Mouse (Mus musculus): Measurements from ENCODE around the gene Fgb. TPM values are rescaled to one million over a fixed set of nuclear protein-coding genes. Genes with fewer than 3 reads are reported as not detected.

Gene Fgb
- polyA plus RNA-seq, 1 experiment from 2014 or later = not detected

GRCm38 (mm10) chr3:83021176-83021575 is 28.5 kb downstream of the Fgb start:
- DNase-seq (ENCODE audit: low spot score) (no peak), ATAC-seq (ENCODE audit: low FRiP score) (no peak)
- H3K36me3 ChIP-seq (ENCODE audit: control insufficient read depth, insufficient read depth, low read length) = no peaks in the 10 kb centered on the region
- H3K9me3 ChIP-seq (ENCODE audit: control insufficient read depth, low read length) = no peaks in the 10 kb centered on the region
- no peaks in the 10 kb centered on the region for H3K4me1 ChIP-seq (replicated peaks; ENCODE audit: control insufficient read depth, insufficient read depth, low read length)
- H3K4me3 ChIP-seq (ENCODE audit: low read depth, low read length) = no peak overlapping the region
- H3K9ac ChIP-seq (ENCODE audit: low read depth, low read length) = no peak overlapping the region
- H3K27ac ChIP-seq (ENCODE audit: low read depth, low read length) = no peak overlapping the region
- H3K4me2 ChIP-seq (replicated peaks; ENCODE audit: low read depth, low read length) = no peak overlapping the region
- WGBS = 91% methylated on average over 5 of the region's 5 CpGs
- no peaks in the 10 kb centered on the region for H3K27me3 ChIP-seq (ENCODE audit: control insufficient read depth, insufficient read depth, low read length)

- Histone ChIP-seq H3K36me3 (ENCODE audit: control insufficient read depth, insufficient read depth, low read length) (no peaks in the 10 kb centered on the region), H3K4me1 (replicated peaks; ENCODE audit: control insufficient read depth, insufficient read depth, low read length) (no peaks in the 10 kb centered on the region), H3K4me3 (ENCODE audit: low read depth, low read length) (no peak overlapping the region), H3K27me3 (ENCODE audit: control insufficient read depth, insufficient read depth, low read length) (no peaks in the 10 kb centered on the region), H3K27ac (ENCODE audit: low read depth, low read length) (no peak overlapping the region), H3K9ac (ENCODE audit: low read depth, low read length) (no peak overlapping the region), H3K4me2 (replicated peaks; ENCODE audit: low read depth, low read length) (no peak overlapping the region), H3K9me3 (ENCODE audit: control insufficient read depth, low read length) (no peaks in the 10 kb centered on the region)
- no peak for ATAC-seq (ENCODE audit: low FRiP score)
- WGBS = 82% methylated on average over 2 of the region's 2 CpGs
- DNase-seq (ENCODE audit: low spot score) = no peak
Measured at GRCm38 (mm10) chr3:83020387-83020786, 29.3 kb downstream of the Fgb start.

- no peak overlapping the region for H3K9ac ChIP-seq (ENCODE audit: low read depth, low read length)
- ATAC-seq (ENCODE audit: low FRiP score) (no peak), DNase-seq (ENCODE audit: low spot score) (no peak)
- H3K4me1 ChIP-seq (replicated peaks; ENCODE audit: control insufficient read depth, insufficient read depth, low read length) = no peaks in the 10 kb centered on the region
- WGBS = 88% methylated on average over 1 of the region's 1 CpGs
- H3K36me3 ChIP-seq (ENCODE audit: control insufficient read depth, insufficient read depth, low read length) = no peaks in the 10 kb centered on the region
- no peaks in the 10 kb centered on the region for H3K9me3 ChIP-seq (ENCODE audit: control insufficient read depth, low read length)
- no peaks in the 10 kb centered on the region for H3K27me3 ChIP-seq (ENCODE audit: control insufficient read depth, insufficient read depth, low read length)
- H3K27ac ChIP-seq (ENCODE audit: low read depth, low read length) = no peak overlapping the region
- H3K4me2 ChIP-seq (replicated peaks; ENCODE audit: low read depth, low read length) = no peak overlapping the region
- H3K4me3 ChIP-seq (ENCODE audit: low read depth, low read length) = no peak overlapping the region
Measured at GRCm38 (mm10) chr3:83016236-83016635, 33.4 kb downstream of the Fgb start.

- DNase-seq (ENCODE audit: low spot score) = no peak
- Histone ChIP-seq H3K36me3 (ENCODE audit: control insufficient read depth, insufficient read depth, low read length) (no peaks in the 10 kb centered on the region), H3K4me2 (replicated peaks; ENCODE audit: low read depth, low read length) (no peak overlapping the region)
Measured at GRCm38 (mm10) chr3:83013951-83014350, 35.7 kb downstream of the Fgb start.

GRCm38 (mm10) chr3:83012636-83013035 is 37.0 kb downstream of the Fgb start:
- H3K4me3 ChIP-seq (ENCODE audit: low read depth, low read length) = no peak overlapping the region
- H3K9ac ChIP-seq (ENCODE audit: low read depth, low read length) = no peak overlapping the region
- H3K4me2 ChIP-seq (replicated peaks; ENCODE audit: low read depth, low read length) = no peak overlapping the region
- no peaks in the 10 kb centered on the region for H3K36me3 ChIP-seq (ENCODE audit: control insufficient read depth, insufficient read depth, low read length)
- no peaks in the 10 kb centered on the region for H3K4me1 ChIP-seq (replicated peaks; ENCODE audit: control insufficient read depth, insufficient read depth, low read length)
- H3K9me3 ChIP-seq (ENCODE audit: control insufficient read depth, low read length) = no peaks in the 10 kb centered on the region
- no peak overlapping the region for H3K27ac ChIP-seq (ENCODE audit: low read depth, low read length)
- ATAC-seq (ENCODE audit: low FRiP score) (no peak), DNase-seq (ENCODE audit: low spot score) (no peak)
- WGBS = 93% methylated on average over 19 of the region's 19 CpGs
- H3K27me3 ChIP-seq (ENCODE audit: control insufficient read depth, insufficient read depth, low read length) = no peaks in the 10 kb centered on the region

More at GRCm38 (mm10) chr3:83013951-83014350, 35.7 kb downstream of the Fgb start:
- 88% methylated on average over 10 of the region's 10 CpGs for WGBS
- Histone ChIP-seq H3K27me3 (ENCODE audit: control insufficient read depth, insufficient read depth, low read length) (no peaks in the 10 kb centered on the region), H3K9ac (ENCODE audit: low read depth, low read length) (no peak overlapping the region), H3K4me3 (ENCODE audit: low read depth, low read length) (no peak overlapping the region), H3K27ac (ENCODE audit: low read depth, low read length) (no peak overlapping the region), H3K9me3 (ENCODE audit: control insufficient read depth, low read length) (no peaks in the 10 kb centered on the region), H3K4me1 (replicated peaks; ENCODE audit: control insufficient read depth, insufficient read depth, low read length) (no peaks in the 10 kb centered on the region)
- ATAC-seq (ENCODE audit: low FRiP score) = no peak

GRCm38 (mm10) chr3:83011565-83011964 is 38.1 kb downstream of the Fgb start:
- WGBS = 79% methylated on average over 4 of the region's 4 CpGs
- no peak for ATAC-seq (ENCODE audit: low FRiP score)

GRCm38 (mm10) chr3:83011136-83011535 is 38.5 kb downstream of the Fgb start:
- Histone ChIP-seq H3K4me3 (ENCODE audit: low read depth, low read length) (no peak overlapping the region), H3K4me2 (replicated peaks; ENCODE audit: low read depth, low read length) (no peak overlapping the region), H3K9me3 (ENCODE audit: control insufficient read depth, low read length) (no peaks in the 10 kb centered on the region), H3K36me3 (ENCODE audit: control insufficient read depth, insufficient read depth, low read length) (no peaks in the 10 kb centered on the region), H3K27me3 (ENCODE audit: control insufficient read depth, insufficient read depth, low read length) (no peaks in the 10 kb centered on the region), H3K4me1 (replicated peaks; ENCODE audit: control insufficient read depth, insufficient read depth, low read length) (no peaks in the 10 kb centered on the region), H3K27ac (ENCODE audit: low read depth, low read length) (no peak overlapping the region), H3K9ac (ENCODE audit: low read depth, low read length) (no peak overlapping the region)
- ATAC-seq (ENCODE audit: low FRiP score) (no peak), DNase-seq (ENCODE audit: low spot score) (no peak)
- 92% methylated on average over 4 of the region's 4 CpGs for WGBS

More at GRCm38 (mm10) chr3:83011565-83011964, 38.1 kb downstream of the Fgb start:
- Histone ChIP-seq H3K27ac (ENCODE audit: low read depth, low read length) (no peak overlapping the region), H3K4me3 (ENCODE audit: low read depth, low read length) (no peak overlapping the region), H3K4me1 (replicated peaks; ENCODE audit: control insufficient read depth, insufficient read depth, low read length) (no peaks in the 10 kb centered on the region), H3K36me3 (ENCODE audit: control insufficient read depth, insufficient read depth, low read length) (no peaks in the 10 kb centered on the region), H3K27me3 (ENCODE audit: control insufficient read depth, insufficient read depth, low read length) (no peaks in the 10 kb centered on the region), H3K9me3 (ENCODE audit: control insufficient read depth, low read length) (no peaks in the 10 kb centered on the region), H3K9ac (ENCODE audit: low read depth, low read length) (no peak overlapping the region), H3K4me2 (replicated peaks; ENCODE audit: low read depth, low read length) (no peak overlapping the region)
- no peak for DNase-seq (ENCODE audit: low spot score)

GRCm38 (mm10) chr3:83010291-83010690 is 39.4 kb downstream of the Fgb start:
- no peaks in the 10 kb centered on the region for H3K4me1 ChIP-seq (replicated peaks; ENCODE audit: control insufficient read depth, insufficient read depth, low read length)
- H3K9ac ChIP-seq (ENCODE audit: low read depth, low read length) = no peak overlapping the region
- H3K27me3 ChIP-seq (ENCODE audit: control insufficient read depth, insufficient read depth, low read length) = no peaks in the 10 kb centered on the region
- WGBS = 81% methylated on average over 11 of the region's 11 CpGs
- no peak for ATAC-seq (ENCODE audit: low FRiP score)
- no peak for DNase-seq (ENCODE audit: low spot score)
- no peak overlapping the region for H3K4me3 ChIP-seq (ENCODE audit: low read depth, low read length)
- no peaks in the 10 kb centered on the region for H3K36me3 ChIP-seq (ENCODE audit: control insufficient read depth, insufficient read depth, low read length)
- H3K27ac ChIP-seq (ENCODE audit: low read depth, low read length) = no peak overlapping the region
- H3K9me3 ChIP-seq (ENCODE audit: control insufficient read depth, low read length) = no peaks in the 10 kb centered on the region
- H3K4me2 ChIP-seq (replicated peaks; ENCODE audit: low read depth, low read length) = no peak overlapping the region

GRCm38 (mm10) chr3:83007557-83007956 is 42.1 kb downstream of the Fgb start, which contains the start of gene Fgg:
Gene Fgg, plus strand, starts transcription at chr3:83007724.
- Histone ChIP-seq H3K9me3 (ENCODE audit: control insufficient read depth, low read length) (no peaks in the 10 kb centered on the region), H3K4me1 (replicated peaks; ENCODE audit: control insufficient read depth, insufficient read depth, low read length) (no peaks in the 10 kb centered on the region), H3K27me3 (ENCODE audit: control insufficient read depth, insufficient read depth, low read length) (no peaks in the 10 kb centered on the region), H3K4me2 (replicated peaks; ENCODE audit: low read depth, low read length) (no peak within 1 kb of the TSS), H3K27ac (ENCODE audit: low read depth, low read length) (no peak within 1 kb of the TSS), H3K4me3 (ENCODE audit: low read depth, low read length) (no peak within 1 kb of the TSS), H3K9ac (ENCODE audit: low read depth, low read length) (no peak within 1 kb of the TSS), H3K36me3 (ENCODE audit: control insufficient read depth, insufficient read depth, low read length) (no peaks in the 10 kb centered on the region)
- 56% methylated on average over 7 of the region's 7 CpGs for WGBS
- DNase-seq (ENCODE audit: low spot score) = no peak
- ATAC-seq (ENCODE audit: low FRiP score) = no peak
